Mouse (Mus musculus): Measurements from ENCODE around the gene Zbtb25. TPM values are rescaled to one million over a fixed set of nuclear protein-coding genes. Genes with fewer than 3 reads are reported as not detected.

Gene Zbtb25
- polyA plus RNA-seq (2014; fragmentation: Nextera tagmentation; extraction: Ambion mirVana): 19.5 and 20.6 TPM in 2 replicates

DNA sequence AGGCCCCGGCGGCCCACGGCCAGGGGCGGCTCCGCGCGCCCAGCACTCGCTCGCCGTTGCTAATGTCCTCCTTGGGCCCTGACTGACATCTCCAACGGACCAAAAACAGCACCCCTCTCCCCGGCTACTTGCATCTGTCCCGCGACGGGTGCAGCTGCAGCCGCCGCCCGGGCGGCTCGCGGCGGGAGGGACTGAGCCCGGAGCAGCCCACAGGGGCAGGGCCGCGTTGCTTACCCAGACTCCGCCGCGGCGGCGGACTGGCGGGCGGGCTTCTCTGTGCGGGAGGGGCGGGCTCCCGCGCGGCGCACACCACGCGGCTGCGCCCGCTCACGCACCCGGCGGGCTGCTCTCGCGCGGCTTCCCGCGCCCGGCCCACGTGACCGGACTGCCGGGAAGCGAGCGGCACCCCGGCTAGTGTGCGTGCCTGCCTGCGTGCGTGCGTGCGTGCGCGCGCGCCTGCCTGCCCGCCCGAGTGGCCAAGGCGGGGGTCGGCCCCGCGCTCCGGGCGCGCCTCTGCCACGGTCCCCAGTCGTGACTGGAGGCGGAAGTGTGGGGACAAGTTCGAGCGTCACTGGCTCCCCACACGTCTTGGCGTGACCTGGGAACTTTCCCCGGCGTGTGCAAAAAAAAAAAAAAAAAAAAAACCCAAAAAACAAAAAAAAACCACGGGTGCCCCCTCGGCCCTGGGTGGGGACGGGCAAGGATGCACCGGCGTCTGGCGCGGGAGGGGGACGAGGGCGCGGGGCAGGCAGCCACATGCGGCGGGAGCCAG lies at the start of gene Zbtb25:
Zbtb25 (minus strand) TSS at position 397 of the 772 bp plus-strand sequence.
- Histone ChIP-seq H3K27me3 (ENCODE audit: control insufficient read depth, insufficient read depth, low read length) (no peaks in the 10 kb centered on the region), H3K4me1 (ENCODE audit: control insufficient read depth, insufficient read depth, low read length) (peaks cover 26% of the 10 kb centered on the region), H3K9ac (ENCODE audit: low read length) (peak within 1 kb of the TSS; percentile 82), H3K9me3 (ENCODE audit: control insufficient read depth, low read length) (no peaks in the 10 kb centered on the region), H3K36me3 (ENCODE audit: control insufficient read depth, insufficient read depth, low read length) (no peaks in the 10 kb centered on the region), H3K4me2 (ENCODE audit: low read depth, severe bottlenecking) (peak within 1 kb of the TSS; percentile 84), H3K4me3 (ENCODE audit: low read depth, low read length) (peak within 1 kb of the TSS; percentile 60), H3K27ac (replicated peaks; ENCODE audit: low read depth, low read length) (peak within 1 kb of the TSS; percentile 96)
- ATAC-seq (ENCODE audit: insufficient number of reproducible peaks, low FRiP score, low TSS enrichment, low read depth): peak; percentile 67
- WGBS: 0% methylated on average over 90 of the region's 96 CpGs
- peak; percentile 84 for DNase-seq (ENCODE audit: low spot score)

DNA sequence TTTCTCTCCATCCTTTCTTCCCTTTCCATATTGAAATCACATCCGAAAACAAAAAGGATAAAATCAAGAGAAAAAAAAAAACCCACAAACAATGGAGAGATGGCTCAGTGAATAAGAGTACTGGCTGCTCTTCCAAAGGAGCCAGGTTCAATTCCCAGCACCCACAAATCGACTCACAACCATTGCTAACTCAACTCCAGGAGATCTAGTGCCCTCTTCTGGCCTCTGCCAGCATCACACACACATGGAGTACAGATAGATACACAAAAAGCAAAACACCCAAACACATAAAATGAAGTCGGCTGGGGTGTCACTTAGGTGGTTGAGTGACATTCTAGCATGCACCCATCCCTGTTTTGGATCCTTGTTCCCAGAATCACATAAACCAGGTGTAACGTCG lies 48.9 kb upstream of the Zbtb25 start:
- Histone ChIP-seq H3K4me2 (ENCODE audit: low read depth, severe bottlenecking) (no peak overlapping the region), H3K27me3 (ENCODE audit: control insufficient read depth, insufficient read depth, low read length) (no peaks in the 10 kb centered on the region), H3K4me1 (ENCODE audit: control insufficient read depth, insufficient read depth, low read length) (peaks cover 4% of the 10 kb centered on the region; the same call in 1 of the 2 replicates), H3K9me3 (ENCODE audit: control insufficient read depth, low read length) (no peaks in the 10 kb centered on the region), H3K27ac (replicated peaks; ENCODE audit: low read depth, low read length) (no peak overlapping the region), H3K9ac (ENCODE audit: low read length) (no peak overlapping the region), H3K36me3 (ENCODE audit: control insufficient read depth, insufficient read depth, low read length) (no peaks in the 10 kb centered on the region), H3K4me3 (ENCODE audit: low read depth, low read length) (no peak overlapping the region)
- ATAC-seq (ENCODE audit: insufficient number of reproducible peaks, low FRiP score, low TSS enrichment, low read depth) (no peak), DNase-seq (ENCODE audit: low spot score) (no peak)
- WGBS: 97% methylated on average over 5 of the region's 5 CpGs

DNA sequence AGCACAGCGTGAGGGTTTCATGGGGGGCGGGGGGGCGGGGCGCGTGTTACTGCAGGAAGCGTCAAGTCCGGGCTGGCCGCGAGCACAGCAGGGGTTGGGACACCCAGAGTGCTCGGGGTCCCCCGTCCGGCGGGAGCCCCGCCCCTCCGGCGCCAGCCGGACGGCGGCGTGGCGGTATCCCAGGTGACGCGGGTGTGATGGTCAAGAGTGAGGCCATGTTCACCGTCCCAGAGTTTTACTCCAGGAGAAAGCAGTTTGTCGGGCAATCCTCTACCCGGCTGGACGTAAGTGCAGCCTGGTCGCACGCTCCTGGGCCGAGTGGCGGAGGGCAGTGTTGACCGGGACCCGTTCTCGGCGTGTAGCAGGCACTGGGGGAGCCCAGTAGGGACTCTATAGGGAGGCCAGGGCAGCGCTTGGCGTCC lies 48.0 kb upstream of the Zbtb25 start, which contains the start of gene Ppp1r36:
Ppp1r36 (plus strand) TSS at position 106 of the 422 bp plus-strand sequence.
- Histone ChIP-seq H3K9me3 (ENCODE audit: control insufficient read depth, low read length) (no peaks in the 10 kb centered on the region), H3K27me3 (ENCODE audit: control insufficient read depth, insufficient read depth, low read length) (no peaks in the 10 kb centered on the region), H3K4me2 (ENCODE audit: low read depth, severe bottlenecking) (peak within 1 kb of the TSS; percentile 61), H3K36me3 (ENCODE audit: control insufficient read depth, insufficient read depth, low read length) (no peaks in the 10 kb centered on the region), H3K9ac (ENCODE audit: low read length) (peak within 1 kb of the TSS; percentile 53), H3K4me3 (ENCODE audit: low read depth, low read length) (peak within 1 kb of the TSS; percentile 33), H3K4me1 (ENCODE audit: control insufficient read depth, insufficient read depth, low read length) (peaks cover 4% of the 10 kb centered on the region; the same call in 1 of the 2 replicates), H3K27ac (replicated peaks; ENCODE audit: low read depth, low read length) (0 out of 2 replicates have a peak within 1 kb of the TSS, but pooled peaks have one; percentile 21)
- DNase-seq (ENCODE audit: low spot score) (peak; percentile 66), ATAC-seq (ENCODE audit: insufficient number of reproducible peaks, low FRiP score, low TSS enrichment, low read depth) (peak; percentile 62; the same call in 1 of the 2 replicates)
- under 1% methylated on average over 37 of the region's 37 CpGs for WGBS

DNA sequence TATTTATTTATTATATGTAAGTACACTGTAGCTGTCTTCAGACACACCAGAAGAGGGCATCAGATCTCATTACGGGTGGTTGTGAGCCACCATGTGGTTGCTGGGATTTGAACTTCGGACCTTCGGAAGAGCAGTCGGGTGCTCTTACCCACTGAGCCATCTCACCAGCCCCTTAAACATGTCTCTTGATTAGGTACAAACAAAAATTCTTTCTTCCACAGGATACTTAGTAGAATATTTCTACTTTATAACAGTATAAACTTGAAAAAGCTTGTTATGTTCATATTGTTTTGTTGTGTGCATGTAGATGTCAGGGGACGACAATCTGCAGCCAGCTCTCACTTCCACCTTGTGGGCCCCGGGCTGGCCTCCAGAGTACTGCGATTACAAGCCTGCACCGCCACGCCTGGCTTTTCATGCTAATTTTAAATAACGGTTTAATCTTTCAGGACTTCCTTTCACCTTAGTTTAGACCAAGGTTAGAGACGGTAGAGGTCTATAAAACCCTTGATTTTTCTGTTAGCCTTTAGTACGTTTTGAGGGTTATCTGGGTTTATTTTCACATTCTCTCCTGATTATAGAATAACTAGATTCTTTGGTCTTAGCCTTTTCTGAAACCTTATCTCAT lies 46.1 kb upstream of the Zbtb25 start:
- WGBS: 87% methylated on average over 11 of the region's 12 CpGs
- no peak for ATAC-seq (ENCODE audit: insufficient number of reproducible peaks, low FRiP score, low TSS enrichment, low read depth)
- peaks cover 4% of the 10 kb centered on the region; the same call in 1 of the 2 replicates for H3K4me1 ChIP-seq (ENCODE audit: control insufficient read depth, insufficient read depth, low read length)

DNA sequence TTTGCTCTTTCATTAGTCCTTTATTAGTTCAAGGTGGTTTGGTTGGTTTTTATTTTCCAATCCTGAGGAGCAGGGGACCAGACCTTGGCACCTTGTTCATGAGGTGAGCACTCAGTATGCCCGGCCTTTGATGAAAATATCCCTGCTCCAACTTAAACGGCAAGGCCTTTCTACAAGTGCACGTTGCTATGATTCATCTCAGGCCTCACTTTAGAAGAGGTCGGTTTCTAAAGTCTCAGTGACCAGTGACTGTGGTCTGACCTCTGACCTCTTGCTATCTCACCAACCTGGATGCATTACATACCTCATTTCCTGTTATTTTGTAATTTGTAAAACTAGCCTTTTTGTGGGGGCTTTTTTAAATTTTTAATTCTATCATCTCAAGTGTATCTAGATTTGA lies 39.8 kb upstream of the Zbtb25 start:
- Histone ChIP-seq H3K4me3 (ENCODE audit: low read depth, low read length) (no peak overlapping the region), H3K27ac (replicated peaks; ENCODE audit: low read depth, low read length) (no peak overlapping the region), H3K4me2 (ENCODE audit: low read depth, severe bottlenecking) (no peak overlapping the region), H3K9ac (ENCODE audit: low read length) (no peak overlapping the region), H3K27me3 (ENCODE audit: control insufficient read depth, insufficient read depth, low read length) (peaks cover 22% of the 10 kb centered on the region), H3K4me1 (ENCODE audit: control insufficient read depth, insufficient read depth, low read length) (peaks cover 4% of the 10 kb centered on the region; the same call in 1 of the 2 replicates), H3K9me3 (ENCODE audit: control insufficient read depth, low read length) (no peaks in the 10 kb centered on the region), H3K36me3 (ENCODE audit: control insufficient read depth, insufficient read depth, low read length) (no peaks in the 10 kb centered on the region)
- DNase-seq (ENCODE audit: low spot score) (no peak), ATAC-seq (ENCODE audit: insufficient number of reproducible peaks, low FRiP score, low TSS enrichment, low read depth) (no peak)
- 21% methylated on average over 4 of the region's 4 CpGs for WGBS

More for the DNA sequence above, 46.1 kb upstream of the Zbtb25 start:
- Histone ChIP-seq H3K4me3 (ENCODE audit: low read depth, low read length) (no peak overlapping the region), H3K9ac (ENCODE audit: low read length) (no peak overlapping the region), H3K27ac (replicated peaks; ENCODE audit: low read depth, low read length) (no peak overlapping the region), H3K4me2 (ENCODE audit: low read depth, severe bottlenecking) (no peak overlapping the region), H3K9me3 (ENCODE audit: control insufficient read depth, low read length) (no peaks in the 10 kb centered on the region), H3K36me3 (ENCODE audit: control insufficient read depth, insufficient read depth, low read length) (no peaks in the 10 kb centered on the region), H3K27me3 (ENCODE audit: control insufficient read depth, insufficient read depth, low read length) (no peaks in the 10 kb centered on the region)
- DNase-seq (ENCODE audit: low spot score): no peak

DNA sequence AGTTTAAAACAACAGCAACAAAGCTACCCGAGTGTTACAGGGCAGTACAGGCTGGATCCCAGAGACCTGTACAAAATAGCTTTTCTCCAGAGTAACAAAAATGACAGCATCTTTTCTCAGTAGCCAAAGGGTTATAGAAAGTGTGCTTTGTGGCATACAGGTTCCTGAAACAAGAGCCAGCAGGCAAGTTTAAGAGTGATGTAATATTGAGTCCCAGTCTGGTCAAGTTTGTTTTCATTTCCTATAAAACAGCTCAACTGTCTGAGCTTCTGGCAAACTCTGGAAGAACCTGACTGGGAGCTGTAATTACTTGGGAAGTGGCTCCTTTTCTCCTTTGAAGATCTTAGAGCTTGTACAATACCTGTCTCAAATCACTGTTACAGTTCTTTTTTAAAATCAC lies 37.8 kb upstream of the Zbtb25 start:
- WGBS: 38% methylated on average over 1 of the region's 1 CpGs
- peaks cover 4% of the 10 kb centered on the region; the same call in 1 of the 2 replicates for H3K4me1 ChIP-seq (ENCODE audit: control insufficient read depth, insufficient read depth, low read length)
- H3K9ac ChIP-seq (ENCODE audit: low read length): no peak overlapping the region
- H3K4me3 ChIP-seq (ENCODE audit: low read depth, low read length): no peak overlapping the region
- no peak overlapping the region for H3K4me2 ChIP-seq (ENCODE audit: low read depth, severe bottlenecking)
- H3K36me3 ChIP-seq (ENCODE audit: control insufficient read depth, insufficient read depth, low read length): no peaks in the 10 kb centered on the region
- DNase-seq (ENCODE audit: low spot score) (no peak), ATAC-seq (ENCODE audit: insufficient number of reproducible peaks, low FRiP score, low TSS enrichment, low read depth) (no peak)
- no peak overlapping the region for H3K27ac ChIP-seq (replicated peaks; ENCODE audit: low read depth, low read length)
- peaks cover 22% of the 10 kb centered on the region for H3K27me3 ChIP-seq (ENCODE audit: control insufficient read depth, insufficient read depth, low read length)
- no peaks in the 10 kb centered on the region for H3K9me3 ChIP-seq (ENCODE audit: control insufficient read depth, low read length)

DNA sequence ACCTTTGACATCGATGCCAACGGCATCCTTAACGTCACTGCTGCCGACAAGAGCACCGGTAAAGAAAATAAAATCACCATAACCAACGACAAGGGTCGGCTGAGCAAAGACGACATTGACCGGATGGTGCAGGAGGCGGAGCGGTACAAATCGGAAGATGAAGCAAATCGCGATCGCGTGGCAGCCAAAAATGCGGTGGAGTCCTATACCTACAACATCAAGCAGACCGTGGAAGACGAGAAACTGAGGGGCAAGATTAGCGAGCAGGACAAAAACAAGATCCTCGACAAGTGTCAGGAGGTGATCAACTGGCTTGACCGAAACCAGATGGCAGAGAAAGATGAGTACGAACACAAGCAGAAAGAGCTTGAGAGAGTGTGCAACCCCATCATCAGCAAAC lies 36.6 kb upstream of the Zbtb25 start:
- 4% methylated on average over 23 of the region's 23 CpGs for WGBS
- peak overlapping the region; percentile 68 for H3K4me3 ChIP-seq (ENCODE audit: low read depth, low read length)

DNA sequence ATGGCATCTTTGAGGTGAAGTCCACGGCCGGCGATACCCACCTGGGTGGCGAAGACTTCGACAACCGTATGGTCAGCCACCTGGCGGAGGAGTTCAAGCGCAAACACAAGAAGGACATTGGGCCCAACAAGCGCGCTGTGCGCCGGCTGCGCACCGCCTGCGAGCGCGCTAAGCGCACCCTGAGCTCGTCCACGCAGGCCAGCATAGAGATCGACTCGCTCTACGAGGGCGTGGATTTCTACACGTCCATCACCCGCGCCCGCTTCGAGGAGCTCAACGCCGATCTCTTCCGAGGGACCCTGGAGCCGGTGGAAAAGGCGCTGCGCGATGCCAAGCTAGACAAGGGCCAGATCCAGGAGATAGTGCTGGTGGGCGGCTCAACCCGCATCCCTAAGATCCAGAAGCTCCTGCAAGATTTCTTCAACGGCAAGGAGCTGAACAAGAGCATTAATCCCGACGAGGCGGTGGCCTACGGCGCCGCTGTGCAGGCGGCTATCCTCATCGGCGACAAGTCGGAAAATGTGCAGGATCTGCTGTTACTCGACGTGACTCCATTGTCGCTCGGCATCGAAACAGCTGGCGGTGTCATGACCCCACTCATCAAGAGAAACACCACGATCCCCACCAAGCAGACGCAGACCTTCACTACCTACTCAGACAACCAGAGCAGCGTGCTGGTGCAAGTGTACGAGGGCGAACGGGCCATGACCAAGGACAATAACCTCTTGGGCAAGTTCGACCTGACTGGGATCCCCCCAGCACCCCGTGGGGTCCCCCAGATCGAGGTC lies 36.0 kb upstream of the Zbtb25 start:
- Histone ChIP-seq H3K4me3 (ENCODE audit: low read depth, low read length) (peak overlapping the region; percentile 68), H3K4me2 (ENCODE audit: low read depth, severe bottlenecking) (peak overlapping the region; percentile 60; the same call in 1 of the 2 replicates), H3K27me3 (ENCODE audit: control insufficient read depth, insufficient read depth, low read length) (peaks cover 22% of the 10 kb centered on the region), H3K9me3 (ENCODE audit: control insufficient read depth, low read length) (no peaks in the 10 kb centered on the region), H3K4me1 (ENCODE audit: control insufficient read depth, insufficient read depth, low read length) (peaks cover 4% of the 10 kb centered on the region; the same call in 1 of the 2 replicates), H3K9ac (ENCODE audit: low read length) (no peak overlapping the region), H3K36me3 (ENCODE audit: control insufficient read depth, insufficient read depth, low read length) (no peaks in the 10 kb centered on the region), H3K27ac (replicated peaks; ENCODE audit: low read depth, low read length) (no peak overlapping the region)
- WGBS: 4% methylated on average over 64 of the region's 64 CpGs
- ATAC-seq (ENCODE audit: insufficient number of reproducible peaks, low FRiP score, low TSS enrichment, low read depth) (no peak), DNase-seq (ENCODE audit: low spot score) (peak; percentile 59)

More for the DNA sequence above, 36.6 kb upstream of the Zbtb25 start:
- Histone ChIP-seq H3K9me3 (ENCODE audit: control insufficient read depth, low read length) (no peaks in the 10 kb centered on the region), H3K4me2 (ENCODE audit: low read depth, severe bottlenecking) (peak overlapping the region; percentile 60; the same call in 1 of the 2 replicates), H3K27me3 (ENCODE audit: control insufficient read depth, insufficient read depth, low read length) (peaks cover 22% of the 10 kb centered on the region), H3K36me3 (ENCODE audit: control insufficient read depth, insufficient read depth, low read length) (no peaks in the 10 kb centered on the region), H3K4me1 (ENCODE audit: control insufficient read depth, insufficient read depth, low read length) (peaks cover 4% of the 10 kb centered on the region; the same call in 1 of the 2 replicates), H3K27ac (replicated peaks; ENCODE audit: low read depth, low read length) (no peak overlapping the region), H3K9ac (ENCODE audit: low read length) (no peak overlapping the region)
- ATAC-seq (ENCODE audit: insufficient number of reproducible peaks, low FRiP score, low TSS enrichment, low read depth): no peak
- peak; percentile 69 for DNase-seq (ENCODE audit: low spot score)

All from limb, embryonic 11.5 days (tissue).